Mouse (Mus musculus) splenic B cell, adult 2 months (primary cell): ENCODE data around the gene Olfr1375.
A peak's percentile ranks its signal among the peaks of the same experiment; 100 is the strongest.
"Not testable (repeated sequence)": the region's sequence is repeated elsewhere in the genome, so short reads cannot be mapped to it uniquely, and the experiment has no call there.

Experiments
- DNase-seq: peaks from one replicate; pipeline ENCODE4 v3.0.0-alpha.2; 2011; ENCODE audit warnings: low read depth, low spot score
- H3K27me3 ChIP-seq: 2 replicates; pipeline ENCODE4 v1.6.1; 2012; ENCODE audit warnings: mild to moderate bottlenecking, low read length, moderate library complexity, mixed read lengths; ENCODE audit not compliant: control insufficient read depth, poor library complexity, insufficient read depth, severe bottlenecking
- H3K36me3 ChIP-seq: 2 replicates; pipeline ENCODE4 v1.6.1; 2012; ENCODE audit warnings: mild to moderate bottlenecking, low read length, moderate library complexity, mixed read lengths; ENCODE audit not compliant: control insufficient read depth, poor library complexity, insufficient read depth, severe bottlenecking

Gene Olfr1375

DNA sequence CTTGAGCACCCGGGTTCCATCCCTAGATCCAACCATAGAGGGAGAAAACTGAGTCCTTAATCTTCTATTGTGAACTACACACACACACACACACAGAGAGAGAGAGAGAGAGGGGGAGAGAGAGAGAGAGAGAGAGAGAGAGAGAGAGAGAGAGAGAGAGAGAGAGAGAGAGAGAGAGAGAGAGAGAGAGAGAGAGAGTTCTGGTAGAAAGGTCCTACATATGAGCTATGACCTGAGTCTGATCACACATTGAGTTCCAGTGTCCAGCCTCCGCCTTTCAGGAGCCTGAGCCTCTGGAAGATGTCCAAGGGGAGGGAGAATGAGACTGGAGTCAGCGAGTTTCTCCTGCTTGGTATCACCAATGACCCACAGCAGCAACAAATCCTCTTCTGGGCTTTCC, at the start of gene Olfr1375:
Gene Olfr1375 (plus strand): TSS at position 301 of the 400 bp plus-strand sequence.
- not testable (repeated sequence) for H3K36me3 ChIP-seq, DNase-seq, H3K27me3 ChIP-seq

DNA sequence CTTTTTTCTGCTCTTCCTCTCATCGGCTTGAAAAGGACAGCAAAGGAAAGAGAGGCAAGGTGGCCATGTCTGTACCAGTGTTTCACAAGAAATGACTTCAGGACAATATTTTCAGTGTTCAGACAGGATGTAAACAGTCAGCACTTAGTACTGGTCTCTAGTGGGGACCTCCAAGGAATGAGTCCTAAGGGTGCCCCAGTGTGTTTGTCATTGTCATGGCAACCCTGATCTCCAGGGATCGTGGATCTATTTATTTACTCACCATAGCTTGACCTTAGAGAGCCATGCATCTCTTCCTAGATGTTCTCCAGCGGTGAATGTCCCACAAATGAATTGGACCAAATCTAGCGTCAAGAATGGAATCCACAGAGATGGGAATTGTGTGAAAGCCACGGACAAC, 44.6 kb upstream of the Olfr1375 start, which contains the start of gene Olfr51:
Gene Olfr51 (plus strand): TSS at position 301 of the 400 bp plus-strand sequence.
- Histone ChIP-seq H3K27me3 (no peaks in the 10 kb centered on the region), H3K36me3 (no peaks in the 10 kb centered on the region)
- no peak for DNase-seq

DNA sequence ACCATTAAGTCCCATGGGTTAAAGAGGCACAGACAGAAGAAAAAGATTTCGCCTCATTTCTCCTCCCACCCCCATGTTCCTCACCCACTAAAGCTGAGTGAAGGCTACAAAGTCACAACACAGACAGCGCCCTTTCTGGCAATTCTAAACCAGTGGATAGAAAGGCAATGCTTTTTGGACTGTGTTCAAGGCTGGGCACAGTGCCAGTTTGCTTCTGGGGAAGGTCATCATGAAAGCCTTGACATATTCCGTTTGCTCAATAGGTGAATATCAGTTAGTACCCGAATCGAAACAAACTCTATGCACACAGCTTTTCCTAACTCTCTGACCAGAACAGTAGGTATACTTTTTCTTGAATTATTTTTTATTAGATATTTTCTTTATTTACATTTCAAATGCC, 36.1 kb upstream of the Olfr1375 start:
- no peaks in the 10 kb centered on the region for H3K27me3 ChIP-seq
- no peak for DNase-seq

DNA sequence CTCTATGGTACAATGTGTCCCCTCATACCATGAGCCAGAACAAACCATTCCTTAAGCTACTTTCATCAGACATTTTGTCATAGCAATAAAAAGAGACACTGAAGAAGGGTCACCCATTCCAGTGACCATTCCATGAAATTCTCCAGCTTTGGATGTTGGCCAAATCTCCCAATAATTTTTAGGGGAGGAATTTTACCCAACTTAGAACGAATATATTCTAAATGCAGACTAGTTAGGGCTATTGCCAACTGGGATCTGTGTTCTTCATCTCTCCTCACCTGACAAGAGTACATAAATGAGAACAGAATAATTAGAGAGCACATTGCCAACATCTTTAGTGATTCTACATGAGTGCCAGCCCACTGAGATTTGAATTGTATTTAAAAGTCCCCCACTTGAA, 34.0 kb upstream of the Olfr1375 start, which contains the start of gene Olfr54:
Gene Olfr54 (plus strand): TSS at position 301 of the 400 bp plus-strand sequence.
- no peaks in the 10 kb centered on the region for H3K36me3 ChIP-seq
- no peak for DNase-seq
- H3K27me3 ChIP-seq: no peaks in the 10 kb centered on the region

More for the DNA sequence above, 36.1 kb upstream of the Olfr1375 start:
- no peaks in the 10 kb centered on the region for H3K36me3 ChIP-seq

DNA sequence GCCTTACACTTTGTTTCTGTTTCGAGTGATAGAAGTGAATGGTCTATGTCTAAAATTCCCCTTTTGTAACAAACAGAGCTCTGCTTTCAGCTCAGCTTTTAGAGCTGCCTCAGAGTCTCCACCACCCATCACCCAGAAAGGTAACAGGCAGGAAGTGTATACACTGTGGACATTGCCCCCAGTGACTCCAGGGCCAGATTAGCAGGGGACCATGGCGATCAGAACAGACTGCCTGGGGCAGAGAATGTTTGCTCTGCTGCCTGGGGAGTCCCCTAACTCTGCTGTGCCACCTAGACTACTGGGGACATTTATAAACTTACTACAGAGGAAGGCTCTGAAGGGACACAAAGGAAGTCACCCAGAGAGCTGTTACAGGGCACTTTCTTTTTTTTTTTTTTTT, 31.6 kb upstream of the Olfr1375 start:
- no peaks in the 10 kb centered on the region for H3K27me3 ChIP-seq
- no peak for DNase-seq

DNA sequence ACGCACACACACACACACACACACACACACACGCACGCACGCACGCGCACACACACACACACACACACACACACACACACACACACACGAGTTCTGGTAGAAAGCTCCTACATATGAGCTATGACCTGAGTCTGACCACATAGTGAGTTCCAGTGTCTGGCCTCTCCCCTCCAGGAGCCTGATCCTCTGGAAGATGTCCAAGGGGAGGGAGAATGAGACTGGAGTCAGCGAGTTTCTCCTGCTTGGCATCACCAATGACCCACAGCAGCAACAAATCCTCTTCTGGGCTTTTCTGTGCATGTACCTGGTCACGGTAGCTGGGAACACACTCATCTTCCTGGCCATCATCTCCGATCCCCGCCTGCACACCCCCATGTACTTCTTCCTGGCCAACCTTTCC, 21.1 kb upstream of the Olfr1375 start:
- not testable (repeated sequence) for H3K36me3 ChIP-seq, DNase-seq, H3K27me3 ChIP-seq

More for the DNA sequence above, 31.6 kb upstream of the Olfr1375 start:
- H3K36me3 ChIP-seq: no peaks in the 10 kb centered on the region

DNA sequence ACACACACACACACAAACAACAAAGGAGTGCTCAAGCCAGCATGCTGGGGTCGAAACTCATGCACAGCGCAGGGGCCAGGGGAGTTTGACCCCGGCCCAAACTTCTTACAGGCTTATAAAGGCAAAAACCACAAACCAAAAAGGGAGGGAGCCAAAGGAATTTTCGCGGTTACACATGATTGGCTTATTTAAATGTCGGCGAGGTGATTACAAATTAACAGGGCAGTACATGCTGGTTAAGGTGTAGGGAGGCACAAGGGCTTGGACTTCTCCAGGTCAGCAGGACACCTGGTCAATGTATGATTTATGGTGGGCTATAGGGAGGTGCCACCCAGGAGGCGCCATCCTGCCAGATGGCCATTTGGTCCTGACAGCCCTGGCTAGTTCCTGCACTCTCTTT, 18.5 kb upstream of the Olfr1375 start:
- H3K27me3 ChIP-seq, H3K36me3 ChIP-seq, DNase-seq: not testable (repeated sequence)

DNA sequence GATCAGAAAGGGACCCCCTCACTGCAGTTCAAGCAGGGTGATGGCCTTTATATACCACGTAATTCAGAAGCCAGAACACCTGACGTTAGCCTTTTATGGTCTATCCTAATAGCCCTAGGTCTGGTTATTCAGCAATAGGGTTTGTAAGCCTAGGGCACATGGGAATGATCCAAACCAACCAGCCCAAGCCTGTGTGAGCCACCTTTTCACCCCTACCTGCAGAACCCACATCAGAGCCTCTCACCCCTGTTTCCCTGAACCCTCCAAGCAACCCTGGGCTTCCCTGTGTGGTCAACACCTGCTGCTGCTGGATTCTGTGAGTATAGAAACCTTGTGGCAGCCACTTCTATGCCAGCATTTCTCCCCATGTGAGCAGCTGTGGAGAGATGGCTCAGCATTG, 17.7 kb upstream of the Olfr1375 start:
- DNase-seq: no peak
- H3K36me3 ChIP-seq: no peaks in the 10 kb centered on the region
- H3K27me3 ChIP-seq: no peaks in the 10 kb centered on the region

DNA sequence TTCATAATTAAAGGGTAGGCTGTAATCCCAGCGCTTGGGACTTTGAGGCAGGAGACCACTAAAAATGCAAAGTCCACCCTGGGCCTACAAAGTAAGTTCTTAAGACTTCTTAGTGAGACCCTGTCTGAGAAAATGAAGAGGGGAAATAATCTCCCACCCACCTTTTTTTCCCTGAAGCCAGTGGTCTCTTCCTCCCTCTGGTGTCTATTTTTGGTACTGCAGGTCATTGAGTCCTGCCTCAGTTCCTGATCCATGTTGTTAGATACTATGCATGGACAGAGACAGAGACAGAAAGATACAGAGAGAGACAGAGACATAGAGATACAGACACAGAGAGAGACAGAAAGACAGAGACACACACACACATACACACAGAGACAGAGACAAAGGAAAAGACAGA, 15.1 kb upstream of the Olfr1375 start:
- DNase-seq: peak; percentile 49
- no peaks in the 10 kb centered on the region for H3K36me3 ChIP-seq
- no peaks in the 10 kb centered on the region for H3K27me3 ChIP-seq

DNA sequence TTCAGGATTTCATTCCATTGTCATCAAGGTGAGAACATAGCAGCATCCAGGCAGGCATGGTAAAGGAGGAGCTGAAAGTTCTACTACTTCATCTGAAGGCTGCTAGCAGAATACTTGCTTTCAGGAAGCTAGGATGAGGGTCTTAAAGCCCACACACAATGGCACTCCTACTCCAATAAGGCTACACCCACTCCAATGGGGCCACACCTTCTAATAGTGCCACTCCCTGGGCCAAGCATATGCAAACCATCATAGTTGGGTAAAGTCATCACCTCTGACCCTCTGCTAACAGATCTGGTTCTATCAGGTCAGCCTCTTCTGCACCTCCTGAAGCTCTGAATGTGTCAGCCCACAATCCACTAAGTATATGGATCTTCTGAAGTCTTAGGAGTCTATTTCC, 13.8 kb upstream of the Olfr1375 start:
- not testable (repeated sequence) for H3K36me3 ChIP-seq, DNase-seq, H3K27me3 ChIP-seq

DNA sequence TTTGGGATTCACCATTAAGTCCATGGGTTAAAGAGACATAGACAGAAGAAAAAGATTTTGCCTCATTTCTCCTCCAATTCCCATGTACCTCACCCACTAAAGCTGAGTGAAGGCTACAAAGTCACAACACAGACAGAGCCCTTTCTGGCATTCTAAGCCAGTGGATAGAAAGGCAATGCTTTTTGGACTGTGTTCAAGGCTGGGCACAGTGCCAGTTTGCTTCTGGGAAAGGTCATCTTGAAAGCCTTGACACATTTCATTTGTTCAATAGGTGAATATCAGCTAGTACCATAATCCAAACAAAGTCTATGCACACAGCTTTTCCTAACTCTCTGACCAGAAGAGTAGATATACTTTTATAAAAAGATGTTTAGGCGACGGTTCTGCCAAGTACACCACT, 12.0 kb upstream of the Olfr1375 start:
- no peaks in the 10 kb centered on the region for H3K27me3 ChIP-seq
- DNase-seq: no peak
- H3K36me3 ChIP-seq: no peaks in the 10 kb centered on the region

DNA sequence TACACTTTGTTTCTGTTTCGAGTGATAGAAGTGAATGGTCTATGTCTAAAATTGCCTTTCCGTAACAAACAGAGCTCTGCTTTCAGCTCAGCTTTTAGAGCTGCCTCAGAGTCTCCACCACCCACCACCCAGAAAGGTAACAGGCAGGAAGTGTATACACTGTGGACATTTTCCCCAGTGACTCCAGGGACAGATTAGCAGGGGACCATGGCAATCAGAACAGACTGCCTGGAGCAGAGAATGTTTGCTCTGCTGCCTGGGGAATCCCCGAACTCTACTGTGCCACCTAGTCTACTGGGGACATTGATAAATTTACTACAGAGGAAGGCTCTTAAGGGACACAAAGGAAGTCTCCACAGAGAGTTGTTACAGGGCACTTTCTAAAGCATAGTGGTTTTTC, 3.1 kb upstream of the Olfr1375 start:
- H3K27me3 ChIP-seq, DNase-seq, H3K36me3 ChIP-seq: not testable (repeated sequence)

DNA sequence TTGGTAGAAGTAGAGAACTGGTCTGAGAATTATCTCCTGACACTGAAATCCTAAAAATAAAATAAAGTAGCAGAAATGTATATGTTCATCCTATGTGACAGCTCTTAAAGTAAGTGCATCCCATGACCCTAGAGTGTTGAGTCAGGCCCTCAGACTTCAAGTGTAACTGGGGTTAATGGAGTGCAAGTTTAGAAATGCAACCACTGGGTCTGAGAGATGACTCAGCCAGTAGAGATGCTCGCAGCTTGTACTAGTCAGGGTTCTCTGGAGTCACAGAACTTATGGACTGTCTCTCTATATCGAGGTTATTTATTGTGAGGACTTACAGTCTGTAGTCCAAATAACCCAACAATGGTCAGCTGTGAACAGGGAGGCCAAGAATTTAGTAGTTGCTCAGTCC, 3.8 kb downstream of the Olfr1375 start:
- DNase-seq: no peak
- H3K27me3 ChIP-seq: no peaks in the 10 kb centered on the region
- H3K36me3 ChIP-seq: no peaks in the 10 kb centered on the region

DNA sequence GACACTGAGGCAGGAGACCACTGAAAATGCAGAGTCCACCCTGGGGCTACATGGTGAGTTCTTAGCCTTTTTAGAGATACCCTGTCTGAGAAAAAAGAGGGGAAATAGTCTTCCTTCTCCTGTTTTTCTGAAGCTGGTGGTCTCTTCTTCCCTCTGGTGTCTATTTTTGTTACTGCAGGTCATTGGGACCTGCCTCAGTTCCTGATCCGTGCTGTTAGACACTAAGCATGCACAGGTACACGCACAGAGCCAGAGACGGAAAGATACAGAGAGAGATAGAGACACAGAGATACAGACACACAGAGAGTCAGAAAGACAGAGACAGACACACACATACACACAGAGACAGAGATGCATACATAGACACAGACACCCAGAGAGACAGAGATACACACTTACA, 5.3 kb downstream of the Olfr1375 start:
- DNase-seq: no peak
- Histone ChIP-seq H3K27me3 (no peaks in the 10 kb centered on the region), H3K36me3 (no peaks in the 10 kb centered on the region)

DNA sequence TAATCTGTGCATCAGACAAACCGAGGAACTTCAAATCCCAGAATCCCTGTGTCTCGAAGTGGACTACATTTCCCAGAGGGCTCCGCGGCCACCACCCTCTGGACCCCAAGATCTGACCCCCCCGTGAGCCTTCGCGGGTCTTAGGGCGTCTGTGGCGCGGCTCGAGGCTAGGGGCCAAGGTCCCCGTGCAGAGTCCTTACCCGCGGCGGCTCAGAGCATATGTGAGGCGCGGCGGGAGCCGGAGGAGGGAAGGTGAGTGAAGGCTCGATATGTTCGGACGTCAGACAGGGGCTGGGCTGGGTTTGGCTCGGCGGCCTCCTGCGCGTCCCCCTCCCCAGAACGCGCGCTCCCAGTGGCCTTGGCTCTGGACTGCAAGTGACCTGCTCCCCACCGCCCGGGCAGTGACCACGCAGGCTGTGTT, 11.3 kb downstream of the Olfr1375 start, which contains the start of gene Zfp354a:
Gene Zfp354a (plus strand): TSS at position 107 of the 421 bp plus-strand sequence.
- no peak for DNase-seq
- no peaks in the 10 kb centered on the region for H3K27me3 ChIP-seq
- no peaks in the 10 kb centered on the region for H3K36me3 ChIP-seq

DNA sequence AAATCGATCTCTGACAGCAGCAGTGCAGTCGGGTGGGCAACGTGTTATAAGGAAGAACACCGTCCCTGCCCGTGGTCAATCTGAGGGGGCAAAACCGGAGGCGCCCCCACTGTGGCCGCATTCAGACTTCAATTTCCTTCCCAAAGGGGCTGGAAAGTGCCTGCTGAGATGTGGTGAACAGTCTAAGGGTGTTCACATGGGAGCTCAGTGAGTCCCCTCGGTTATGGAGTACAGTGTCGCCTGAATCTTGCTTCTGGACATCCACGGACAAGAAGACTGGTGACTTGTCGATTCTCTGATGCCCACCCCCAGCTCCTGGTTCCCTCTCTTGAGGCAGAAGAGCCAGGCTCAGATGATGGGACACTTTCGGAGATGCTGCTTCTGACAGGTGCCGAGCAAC, 11.7 kb downstream of the Olfr1375 start:
- H3K36me3 ChIP-seq: no peaks in the 10 kb centered on the region
- no peak for DNase-seq
- H3K27me3 ChIP-seq: no peaks in the 10 kb centered on the region
